Mouse (Mus musculus) heart, adult 2 months (tissue): Measurements from ENCODE around the gene Wwox.

Experiments
- CTCF ChIP-seq: fragments of 200-600 bp; IDR thresholded peaks from 2 replicates; pipeline ENCODE4 v1.8.1; 2022; ENCODE audit warnings: antibody characterized with exemption, mild to moderate bottlenecking, moderate library complexity
- EP300 ChIP-seq: fragments of 200-500 bp; IDR thresholded peaks from 2 replicates; pipeline ENCODE4 v1.6.1; 2011; ENCODE audit warnings: low read depth, low read length, control low read depth; ENCODE audit not compliant: insufficient read depth
- POLR2A ChIP-seq: fragments of 200-500 bp; IDR thresholded peaks from 2 replicates; pipeline ENCODE4 v1.6.1; 2011; ENCODE audit warnings: mild to moderate bottlenecking, low read depth, low read length, control low read depth; ENCODE audit not compliant: insufficient read depth

- TF ChIP-seq EP300 (no peak), CTCF (no peak), POLR2A (no peak)
Measured at GRCm38 (mm10) chr8:114964206-114964605, 524.8 kb downstream of the Wwox start.
